Mouse (Mus musculus) heart, adult 2 months (tissue): Measurements from ENCODE around the gene Ncor2.

ENCODE experiments used
- CTCF ChIP-seq: fragments of 200-600 bp; IDR thresholded peaks from 2 replicates; pipeline ENCODE4 v1.8.1; 2022; ENCODE audit warnings: antibody characterized with exemption, mild to moderate bottlenecking, moderate library complexity
- EP300 ChIP-seq: fragments of 200-500 bp; IDR thresholded peaks from 2 replicates; pipeline ENCODE4 v1.6.1; 2011; ENCODE audit warnings: low read depth, low read length, control low read depth; ENCODE audit not compliant: insufficient read depth
- POLR2A ChIP-seq: fragments of 200-500 bp; IDR thresholded peaks from 2 replicates; pipeline ENCODE4 v1.6.1; 2011; ENCODE audit warnings: mild to moderate bottlenecking, low read depth, low read length, control low read depth; ENCODE audit not compliant: insufficient read depth

GRCm38 (mm10) chr5:125127426-125127825 is 51.6 kb downstream of the Ncor2 start:
- TF ChIP-seq POLR2A: no peak
- no peak for TF ChIP-seq CTCF
- TF ChIP-seq EP300: 0 out of 2 replicates have a peak, but pooled peaks have one; percentile 30
